Mouse (Mus musculus): ENCODE data around the gene Rbck1. TPM values are rescaled to one million over a fixed set of nuclear protein-coding genes. Genes with fewer than 3 reads are reported as not detected.

Rbck1 gene
- polyA plus RNA-seq, 1 experiment from 2014 or later: 101 TPM

- ChIA-PET POLR2A (interaction anchor here (0.6 kb wide), 1 partner anchor 10 kb away, joined by 6 read pairs; no protein-coding TSS in a partner anchor), CTCF (interaction anchor here (2.1 kb wide), 1 partner anchor 11 kb away, joined by 18 read pairs; the partner anchor contains the start of gene Trib3)
- in situ Hi-C loops (cut with MboI; ENCODE audit: low pct_unique_long_range_greater_than_20kb): loop anchor here (25.0 kb wide), 1 partner anchor 421 kb away; the partner anchor contains the start of gene Angpt4
- TF ChIP-seq CTCF (IDR thresholded peaks at IDR 0.05): no peak
- ATAC-seq (no peak), DNase-seq (ENCODE audit: low read depth, low spot score) (no peak)
- H3K27me3 ChIP-seq: no peaks in the 10 kb centered on the region
Measured at GRCm38 (mm10) chr2:152333345-152334006, 1.0 kb upstream of the Rbck1 start.

DNA sequence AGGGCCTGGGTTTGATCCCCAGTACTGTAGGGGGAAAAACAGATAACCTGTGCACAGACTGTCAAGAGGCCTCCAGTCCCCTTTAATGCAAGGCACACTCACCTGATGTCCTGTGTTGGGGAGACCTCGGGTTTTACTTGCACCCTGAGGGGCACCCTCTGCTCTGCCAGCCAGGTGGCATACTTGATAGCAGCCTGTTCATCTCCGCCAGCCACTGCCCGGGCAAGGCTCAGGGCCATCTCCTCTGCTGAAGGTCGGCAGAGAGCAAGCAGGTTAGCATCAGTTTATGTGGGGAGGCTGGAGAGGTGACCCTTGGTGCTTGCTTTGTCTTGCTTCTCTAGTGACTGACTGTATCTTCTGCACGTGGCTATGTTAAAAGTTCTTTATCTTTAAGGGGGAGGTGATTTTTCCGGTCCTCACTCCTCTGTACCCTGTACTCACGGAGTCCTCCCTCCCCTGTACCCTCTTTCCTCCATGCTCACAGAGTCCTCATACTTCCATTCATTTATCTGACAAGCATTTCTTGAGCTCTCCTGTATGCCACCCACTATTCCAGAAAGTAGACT, 1.5 kb downstream of the Rbck1 start:
- ChIA-PET CTCF (interaction anchor here (1.0 to 2.4 kb wide), 2 partner anchors 12 to 13 kb away, joined by 3 to 7 read pairs; partner anchors contain the start of gene Trib3), POLR2A (interaction anchor here (0.6 kb wide), 1 partner anchor 105 kb away, joined by 3 read pairs; no protein-coding TSS in a partner anchor)
- in situ Hi-C loops (cut with MboI; ENCODE audit: low pct_unique_long_range_greater_than_20kb): loop anchor here (25.0 kb wide), 1 partner anchor 419 kb away; the partner anchor contains the start of gene Angpt4
- no peak for DNase-seq (ENCODE audit: low read depth, low spot score)
- ATAC-seq: no peak
- no peak for TF ChIP-seq CTCF (IDR thresholded peaks at IDR 0.05)
- H3K27me3 ChIP-seq: no peaks in the 10 kb centered on the region

DNA sequence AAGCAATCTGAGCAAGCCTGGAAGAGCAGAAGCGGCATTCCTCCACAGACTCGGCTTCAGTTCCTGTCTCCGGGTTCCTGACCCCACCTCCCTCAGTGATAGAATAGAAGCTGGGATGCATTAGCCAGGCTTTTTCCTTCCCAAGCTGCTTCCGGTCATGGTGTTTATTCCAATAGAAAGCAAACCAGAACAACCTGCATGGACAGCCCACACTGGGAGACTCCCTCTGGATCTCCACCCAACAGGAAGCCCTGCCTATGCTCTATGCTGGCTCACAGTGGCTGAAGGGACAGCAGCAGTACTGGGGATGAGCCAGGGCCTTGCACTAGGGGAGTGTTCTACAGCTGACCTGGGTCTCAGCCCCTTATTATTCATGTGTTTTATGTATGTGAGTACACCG, 4.5 kb downstream of the Rbck1 start:
- CTCF ChIA-PET: interaction anchor here (1.2 kb wide), 1 partner anchor 20 kb away, joined by 3 read pairs; no protein-coding TSS in a partner anchor
- POLR2A ChIA-PET: interaction anchor here (0.9 kb wide), 1 partner anchor 12 kb away, joined by 3 read pairs; no protein-coding TSS in a partner anchor
- in situ Hi-C loops (cut with MboI; ENCODE audit: low pct_unique_long_range_greater_than_20kb): loop anchor here (25.0 kb wide), 1 partner anchor 416 kb away; the partner anchor contains the start of gene Angpt4
- DNase-seq (ENCODE audit: low read depth, low spot score): no peak
- no peaks in the 10 kb centered on the region for H3K27me3 ChIP-seq
- no peak for TF ChIP-seq CTCF (IDR thresholded peaks at IDR 0.05)
- ATAC-seq: no peak

DNA sequence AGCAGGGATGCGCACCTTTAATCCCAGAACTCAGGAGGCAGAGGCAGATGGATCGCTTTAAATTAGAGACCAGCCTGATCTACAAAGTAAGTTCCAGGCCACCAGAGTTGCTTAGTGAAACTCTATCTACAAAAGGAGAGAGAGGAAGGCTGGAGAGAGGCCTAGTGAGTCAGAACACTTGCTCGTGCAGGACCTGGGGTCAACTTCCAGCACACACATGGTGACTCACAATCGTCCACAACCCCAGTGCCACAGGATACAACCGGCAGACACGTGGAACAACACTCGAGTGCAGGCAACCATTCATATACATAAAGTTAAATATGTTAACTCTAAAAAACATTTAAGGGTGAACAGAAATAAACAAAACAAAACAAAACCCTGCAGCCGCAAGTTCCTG, 5.8 kb downstream of the Rbck1 start:
- POLR2A ChIA-PET: no interaction called here
- no peaks in the 10 kb centered on the region for H3K27me3 ChIP-seq
- DNase-seq (ENCODE audit: low read depth, low spot score): no peak
- in situ Hi-C loops (cut with MboI; ENCODE audit: low pct_unique_long_range_greater_than_20kb): loop anchor here (25.0 kb wide), 1 partner anchor 414 kb away; the partner anchor contains the start of gene Angpt4
- ATAC-seq: peak; percentile 61
- TF ChIP-seq CTCF (IDR thresholded peaks at IDR 0.05): no peak
- CTCF ChIA-PET: interaction anchor here (1.2 kb wide), 1 partner anchor 14 kb away, joined by 3 read pairs; no protein-coding TSS in a partner anchor

DNA sequence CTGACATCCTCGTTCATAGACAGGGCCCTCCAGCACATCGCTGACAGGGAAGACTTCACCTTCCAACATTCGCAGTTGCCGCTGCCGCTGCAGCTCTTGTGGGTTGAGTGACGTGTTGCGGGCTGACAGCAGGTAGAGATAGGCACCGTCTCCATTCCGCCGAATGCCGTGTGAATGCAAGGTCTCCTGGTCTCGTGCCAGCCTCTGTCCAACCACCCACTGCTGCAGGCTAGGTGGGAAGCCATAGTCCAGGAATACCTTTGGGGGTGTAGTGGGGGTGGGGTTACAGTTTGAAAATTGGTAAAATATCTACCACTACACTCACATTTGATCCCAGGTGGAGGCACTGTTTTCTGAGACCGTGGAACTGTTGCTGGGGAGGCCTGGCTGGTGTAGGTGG, 6.3 kb downstream of the Rbck1 start:
- in situ Hi-C loops (cut with MboI; ENCODE audit: low pct_unique_long_range_greater_than_20kb): loop anchor here (25.0 kb wide), 1 partner anchor 414 kb away; the partner anchor contains the start of gene Angpt4
- no peak for ATAC-seq
- ChIA-PET POLR2A (no interaction called here), CTCF (interaction anchor here (1.2 to 1.4 kb wide), 2 partner anchors 15 kb away, joined by 3 read pairs; no protein-coding TSS in a partner anchor)
- no peaks in the 10 kb centered on the region for H3K27me3 ChIP-seq
- DNase-seq (ENCODE audit: low read depth, low spot score): no peak
- TF ChIP-seq CTCF (IDR thresholded peaks at IDR 0.05): no peak

GRCm38 (mm10) chr2:152324842-152325241, 7.6 kb downstream of the Rbck1 start:
- POLR2A ChIA-PET: interaction anchor here (0.6 kb wide), 1 partner anchor 1282 kb away, joined by 4 read pairs; no protein-coding TSS in a partner anchor
- no peak for TF ChIP-seq CTCF (IDR thresholded peaks at IDR 0.05)
- CTCF ChIA-PET: interaction anchor here (1.4 kb wide), 1 partner anchor 14 kb away, joined by 3 read pairs; no protein-coding TSS in a partner anchor
- DNase-seq (ENCODE audit: low read depth, low spot score): no peak
- ATAC-seq: no peak
- H3K27me3 ChIP-seq: no peaks in the 10 kb centered on the region
- in situ Hi-C loops (cut with MboI; ENCODE audit: low pct_unique_long_range_greater_than_20kb): loop anchor here (25.0 kb wide), 1 partner anchor 413 kb away; the partner anchor contains the start of gene Angpt4

DNA sequence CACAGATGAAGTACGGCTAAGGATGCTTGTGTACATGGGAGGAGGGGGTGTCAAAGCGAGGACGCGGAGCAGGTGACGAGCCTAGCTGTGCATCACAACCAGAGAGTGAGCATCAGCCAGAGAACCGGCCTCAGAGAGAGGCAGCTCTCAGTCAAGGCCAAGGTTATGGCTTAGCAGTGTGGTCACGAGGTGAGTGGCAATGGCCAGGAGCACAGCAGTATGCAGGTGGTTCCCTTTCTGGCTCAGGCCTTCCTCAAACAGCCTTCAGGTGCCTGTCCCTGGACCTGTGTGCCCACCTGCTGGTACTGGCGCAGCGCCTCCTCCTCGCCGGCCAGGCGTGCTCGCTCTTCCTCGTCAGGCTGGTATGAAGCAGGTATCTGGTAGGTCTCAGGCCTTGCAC, 8.5 kb downstream of the Rbck1 start:
- CTCF ChIA-PET: no interaction called here
- TF ChIP-seq CTCF (IDR thresholded peaks at IDR 0.05): no peak
- no peaks in the 10 kb centered on the region for H3K27me3 ChIP-seq
- DNase-seq (ENCODE audit: low read depth, low spot score) (no peak), ATAC-seq (no peak)
- POLR2A ChIA-PET: no interaction called here
- in situ Hi-C loops (cut with MboI; ENCODE audit: low pct_unique_long_range_greater_than_20kb): no loop called here

DNA sequence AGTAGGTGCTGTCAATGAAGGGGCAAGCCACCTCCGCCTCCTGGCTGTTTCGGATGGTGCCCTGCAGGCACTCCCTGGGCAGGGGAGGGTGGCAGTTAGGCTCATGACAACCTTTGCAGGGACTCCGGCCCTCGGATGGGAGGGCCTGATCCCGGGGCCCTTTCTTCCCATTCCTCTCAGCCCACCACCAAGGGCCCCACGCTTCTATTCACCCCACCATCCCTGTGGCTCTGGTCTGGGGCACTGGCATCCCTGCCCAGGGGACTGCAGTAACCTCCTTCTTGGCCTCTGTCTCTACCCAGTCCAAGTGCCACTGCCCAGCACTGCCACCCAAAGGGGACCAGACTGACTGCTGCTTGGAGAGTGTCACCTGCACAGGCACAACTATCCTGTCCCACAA, 10.3 kb downstream of the Rbck1 start:
- ChIA-PET POLR2A (no interaction called here), CTCF (interaction anchor here (1.2 kb wide), 1 partner anchor 20 kb away, joined by 3 read pairs; no protein-coding TSS in a partner anchor)
- H3K27me3 ChIP-seq: no peaks in the 10 kb centered on the region
- in situ Hi-C loops (cut with MboI; ENCODE audit: low pct_unique_long_range_greater_than_20kb): no loop called here
- ATAC-seq: no peak
- TF ChIP-seq CTCF (IDR thresholded peaks at IDR 0.05): no peak
- no peak for DNase-seq (ENCODE audit: low read depth, low spot score)

GRCm38 (mm10) chr2:152321558-152321957, 10.9 kb downstream of the Rbck1 start:
- DNase-seq (ENCODE audit: low read depth, low spot score) (no peak), ATAC-seq (no peak)
- no peaks in the 10 kb centered on the region for H3K27me3 ChIP-seq
- POLR2A ChIA-PET: no interaction called here
- TF ChIP-seq CTCF (IDR thresholded peaks at IDR 0.05): no peak
- in situ Hi-C loops (cut with MboI; ENCODE audit: low pct_unique_long_range_greater_than_20kb): no loop called here
- CTCF ChIA-PET: interaction anchor here (1.0 to 1.2 kb wide), 2 partner anchors 17 to 21 kb away, joined by 3 to 4 read pairs; no protein-coding TSS in a partner anchor

DNA sequence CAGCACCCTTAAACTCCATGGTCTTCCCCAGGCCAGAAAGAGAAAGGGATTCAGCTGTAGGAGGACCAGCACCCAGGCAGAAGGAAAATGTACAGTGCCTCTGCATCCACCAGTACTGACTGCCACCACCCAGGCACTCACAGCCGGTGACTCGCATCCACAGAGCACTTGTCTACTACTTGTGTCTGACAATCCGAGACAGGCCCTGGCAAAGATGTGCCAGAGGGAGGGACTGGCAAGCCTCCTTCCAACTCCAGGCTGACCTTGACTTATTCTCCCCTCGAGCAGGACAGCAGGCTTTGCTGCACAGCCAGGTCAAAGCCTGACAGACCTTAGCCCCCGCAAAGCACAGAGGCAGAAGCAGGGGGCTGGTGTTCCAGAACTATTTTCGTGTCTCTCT, 15.4 kb downstream of the Rbck1 start:
- CTCF ChIA-PET: no interaction called here
- no peak for DNase-seq (ENCODE audit: low read depth, low spot score)
- H3K27me3 ChIP-seq: no peaks in the 10 kb centered on the region
- in situ Hi-C loops (cut with MboI; ENCODE audit: low pct_unique_long_range_greater_than_20kb): no loop called here
- TF ChIP-seq CTCF (IDR thresholded peaks at IDR 0.05): no peak
- POLR2A ChIA-PET: interaction anchor here (1.3 kb wide), 1 partner anchor 15 kb away, joined by 3 read pairs; the partner anchor contains the start of gene Rbck1
- ATAC-seq: peak; percentile 51

Data from Patski (cell line).